Mouse (Mus musculus) heart, embryonic 10.5 days (tissue): ENCODE data around the gene Nrp2. TPM values are rescaled to one million over a fixed set of nuclear protein-coding genes. Genes with fewer than 3 reads are reported as not detected.

Experiments
- DNase-seq: peaks from one replicate; pipeline ENCODE4 v3.0.0-alpha.2; 2017; ENCODE audit warnings: low spot score
- H3K27ac ChIP-seq: fragments of 300-500 bp; sonication (generic); 2 replicates; pipeline ENCODE4 v1.5.1; 2016; ENCODE audit warnings: mild to moderate bottlenecking
- H3K27me3 ChIP-seq: fragments of 300-500 bp; sonication (generic); 2 replicates; pipeline ENCODE4 v1.6.1; 2016; ENCODE audit warnings: mild to moderate bottlenecking; ENCODE audit not compliant: poor library complexity, insufficient read depth, severe bottlenecking
- H3K36me3 ChIP-seq: fragments of 300-500 bp; sonication (generic); 2 replicates; pipeline ENCODE4 v1.6.1; 2016; ENCODE audit warnings: mild to moderate bottlenecking, moderate library complexity
- H3K4me1 ChIP-seq: fragments of 300-500 bp; sonication (generic); 2 replicates; pipeline ENCODE4 v1.6.1; 2016; ENCODE audit warnings: mild to moderate bottlenecking
- H3K4me3 ChIP-seq: fragments of 300-500 bp; sonication (generic); 2 replicates; pipeline ENCODE4 v1.5.1; 2016; ENCODE audit warnings: mild to moderate bottlenecking, moderate library complexity
- H3K9me3 ChIP-seq: fragments of 300-500 bp; sonication (generic); 2 replicates; pipeline ENCODE4 v1.6.1; 2016; ENCODE audit warnings: mild to moderate bottlenecking, moderate library complexity
- WGBS: fragments of 180-500 bp; shearing (Covaris S2); methylation state at CpG from one replicate; pipeline ENCODE4 v1.1.7; 2016; 5-methylcytosine and 5-hydroxymethylcytosine counted together
- polyA plus RNA-seq: library from polyadenylated mRNA; unstranded; fragments of >200 nt; fragmentation: Nextera tagmentation; extraction: Ambion mirVana; gene quantifications from 2 replicates; pipeline ENCODE4 v1.2.1, GENCODE M21; 2016

Gene Nrp2
- polyA plus RNA-seq, 1 experiment from 2014 or later: 18.0 TPM

GRCm38 (mm10) chr1:62720727-62721705 lies 17.9 kb downstream of the Nrp2 start:
- H3K27ac ChIP-seq: peak overlapping the region; percentile 69
- peaks cover 5% of the 10 kb centered on the region; the same call in 1 of the 2 replicates for H3K36me3 ChIP-seq
- WGBS: 63% methylated on average over 13 of the region's 13 CpGs
- peaks cover 54% of the 10 kb centered on the region for H3K4me1 ChIP-seq
- H3K9me3 ChIP-seq: no peaks in the 10 kb centered on the region
- H3K4me3 ChIP-seq: no peak overlapping the region
- DNase-seq: no peak
- no peaks in the 10 kb centered on the region for H3K27me3 ChIP-seq

DNA sequence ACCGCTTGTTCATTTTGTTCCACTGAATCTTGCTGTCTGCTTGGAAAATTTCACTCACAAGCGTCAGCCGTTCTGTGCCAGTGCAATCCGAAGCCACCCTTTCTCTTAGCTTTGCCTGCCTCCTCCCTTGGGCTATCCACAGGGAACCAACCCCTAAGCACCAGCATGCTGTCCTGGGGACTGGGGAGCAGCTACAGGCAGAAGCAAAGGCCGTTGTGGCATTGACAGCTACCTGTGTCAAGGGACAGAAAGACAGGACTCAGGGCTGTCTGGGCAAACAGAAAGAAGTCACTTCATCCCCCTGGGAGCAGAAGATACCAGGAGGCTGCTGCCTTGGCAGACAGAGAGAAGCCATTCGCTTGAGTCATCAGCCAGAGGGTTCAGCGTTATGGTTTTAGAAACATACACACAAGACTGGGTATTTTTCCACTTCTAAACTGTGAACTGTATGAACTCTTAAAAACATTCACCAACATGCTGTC lies 18.7 kb downstream of the Nrp2 start:
- peaks cover 5% of the 10 kb centered on the region; the same call in 1 of the 2 replicates for H3K36me3 ChIP-seq
- H3K27ac ChIP-seq: peak overlapping the region; percentile 69

DNA sequence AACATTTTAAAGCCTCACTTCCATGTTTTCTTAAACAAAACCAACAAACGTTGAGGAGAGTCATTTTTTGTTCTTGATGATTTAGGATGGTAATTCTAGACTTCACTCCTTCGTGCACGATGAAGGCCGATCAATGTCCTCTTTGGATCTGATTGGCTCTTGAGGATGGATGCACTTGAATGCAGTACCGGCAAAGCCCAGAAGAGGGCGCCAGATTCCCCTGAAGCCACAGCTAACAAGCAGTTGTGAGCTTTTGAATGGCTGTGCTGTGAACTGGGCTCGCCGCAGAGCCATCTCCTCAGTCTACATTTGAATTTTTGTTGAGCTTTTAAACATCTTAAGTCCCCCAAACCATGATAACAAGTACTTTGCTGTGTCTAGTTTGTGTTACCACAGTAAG lies 19.4 kb downstream of the Nrp2 start:
- no peak for DNase-seq
- peaks cover 47% of the 10 kb centered on the region for H3K4me1 ChIP-seq
- 69% methylated on average over 8 of the region's 8 CpGs for WGBS

More for the DNA sequence above, 18.7 kb downstream of the Nrp2 start:
- no peaks in the 10 kb centered on the region for H3K27me3 ChIP-seq
- H3K4me1 ChIP-seq: peaks cover 50% of the 10 kb centered on the region
- no peaks in the 10 kb centered on the region for H3K9me3 ChIP-seq
- 60% methylated on average over 7 of the region's 7 CpGs for WGBS
- DNase-seq: no peak
- no peak overlapping the region for H3K4me3 ChIP-seq

GRCm38 (mm10) chr1:62723891-62724290 lies 20.8 kb downstream of the Nrp2 start:
- DNase-seq: no peak
- peaks cover 5% of the 10 kb centered on the region; the same call in 1 of the 2 replicates for H3K36me3 ChIP-seq

More for the DNA sequence above, 19.4 kb downstream of the Nrp2 start:
- H3K36me3 ChIP-seq: peaks cover 5% of the 10 kb centered on the region; the same call in 1 of the 2 replicates
- no peaks in the 10 kb centered on the region for H3K27me3 ChIP-seq
- H3K27ac ChIP-seq: no peak overlapping the region
- no peak overlapping the region for H3K4me3 ChIP-seq
- no peaks in the 10 kb centered on the region for H3K9me3 ChIP-seq

DNA sequence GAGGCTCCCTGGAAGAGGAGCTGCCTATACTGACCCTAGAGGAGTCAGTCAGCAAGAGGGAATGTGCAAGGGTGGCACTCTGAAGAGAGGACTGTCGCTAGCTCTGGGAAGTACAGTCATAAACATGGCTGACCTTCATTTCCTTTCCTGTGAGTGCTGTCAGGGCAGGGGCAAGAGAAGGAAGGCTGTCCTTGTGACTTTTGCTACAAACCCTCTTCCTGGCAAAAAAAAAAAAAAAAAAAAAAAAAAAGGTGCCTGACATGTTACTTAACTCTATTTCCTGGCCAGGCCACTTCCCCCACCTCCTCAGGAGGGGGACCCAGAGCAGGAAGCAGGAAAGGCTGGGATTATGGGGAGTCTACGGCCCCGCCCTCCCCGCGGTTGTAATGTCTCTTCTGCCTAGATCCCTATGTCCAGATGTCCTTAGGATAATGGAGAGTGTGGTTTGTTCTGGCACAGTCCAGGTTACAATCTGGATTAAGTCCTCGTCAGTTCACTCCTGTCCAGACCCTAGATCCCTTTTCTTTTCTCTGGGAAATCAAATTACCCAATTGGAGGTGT lies 21.5 kb downstream of the Nrp2 start:
- Histone ChIP-seq H3K4me3 (no peak overlapping the region), H3K27me3 (no peaks in the 10 kb centered on the region), H3K27ac (peak overlapping the region; percentile 56; the same call in 1 of the 2 replicates), H3K36me3 (peaks cover 5% of the 10 kb centered on the region; the same call in 1 of the 2 replicates), H3K4me1 (peaks cover 47% of the 10 kb centered on the region), H3K9me3 (no peaks in the 10 kb centered on the region)
- no peak for DNase-seq
- 60% methylated on average over 6 of the region's 6 CpGs for WGBS

More at GRCm38 (mm10) chr1:62723891-62724290, 20.8 kb downstream of the Nrp2 start:
- Histone ChIP-seq H3K27me3 (no peaks in the 10 kb centered on the region), H3K27ac (peak overlapping the region; percentile 56; the same call in 1 of the 2 replicates), H3K4me1 (peaks cover 45% of the 10 kb centered on the region), H3K9me3 (no peaks in the 10 kb centered on the region), H3K4me3 (no peak overlapping the region)
- 77% methylated on average over 5 of the region's 5 CpGs for WGBS

GRCm38 (mm10) chr1:62725032-62725678 lies 22.1 kb downstream of the Nrp2 start:
- WGBS: 81% methylated on average over 10 of the region's 10 CpGs
- no peaks in the 10 kb centered on the region for H3K27me3 ChIP-seq
- DNase-seq: no peak
- H3K36me3 ChIP-seq: peaks cover 5% of the 10 kb centered on the region; the same call in 1 of the 2 replicates
- H3K9me3 ChIP-seq: no peaks in the 10 kb centered on the region
- H3K4me3 ChIP-seq: no peak overlapping the region
- peak overlapping the region; percentile 47; the same call in 1 of the 2 replicates for H3K27ac ChIP-seq
- H3K4me1 ChIP-seq: peaks cover 48% of the 10 kb centered on the region

GRCm38 (mm10) chr1:62727191-62727590 lies 24.1 kb downstream of the Nrp2 start:
- WGBS: 63% methylated on average over 4 of the region's 4 CpGs
- H3K4me1 ChIP-seq: peaks cover 31% of the 10 kb centered on the region
- H3K27me3 ChIP-seq: no peaks in the 10 kb centered on the region
- H3K27ac ChIP-seq: no peak overlapping the region
- no peak overlapping the region for H3K4me3 ChIP-seq
- no peaks in the 10 kb centered on the region for H3K9me3 ChIP-seq
- peaks cover 5% of the 10 kb centered on the region; the same call in 1 of the 2 replicates for H3K36me3 ChIP-seq
- no peak for DNase-seq

GRCm38 (mm10) chr1:62728421-62728820 lies 25.3 kb downstream of the Nrp2 start:
- WGBS: 54% methylated on average over 6 of the region's 6 CpGs
- no peak for DNase-seq
- no peak overlapping the region for H3K4me3 ChIP-seq
- no peaks in the 10 kb centered on the region for H3K36me3 ChIP-seq
- H3K27me3 ChIP-seq: no peaks in the 10 kb centered on the region
- H3K4me1 ChIP-seq: peaks cover 31% of the 10 kb centered on the region
- H3K27ac ChIP-seq: peak overlapping the region; percentile 32
- no peaks in the 10 kb centered on the region for H3K9me3 ChIP-seq

DNA sequence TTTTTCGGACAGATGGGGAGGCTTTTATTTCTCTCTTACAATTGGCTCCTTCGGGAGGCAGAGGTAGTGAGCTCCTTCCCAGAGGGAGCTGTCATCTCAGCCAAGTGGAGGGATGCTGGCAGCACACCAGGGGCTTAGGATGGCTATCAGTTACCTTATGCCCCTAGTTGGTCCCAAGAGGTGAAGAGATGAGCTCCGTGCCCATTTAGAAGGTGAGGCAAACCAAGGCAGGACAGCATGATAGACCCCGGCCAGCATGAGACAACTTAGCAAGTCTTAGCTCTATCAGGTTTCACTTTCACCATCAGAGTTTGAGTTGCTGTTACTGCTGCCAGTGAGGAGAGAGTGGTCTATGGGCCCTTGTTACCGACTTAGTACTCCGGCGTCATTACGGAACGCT lies 25.8 kb downstream of the Nrp2 start:
- Histone ChIP-seq H3K9me3 (no peaks in the 10 kb centered on the region), H3K36me3 (no peaks in the 10 kb centered on the region), H3K27ac (peak overlapping the region; percentile 32), H3K27me3 (no peaks in the 10 kb centered on the region), H3K4me3 (no peak overlapping the region), H3K4me1 (peaks cover 31% of the 10 kb centered on the region)
- no peak for DNase-seq
- WGBS: 75% methylated on average over 9 of the region's 9 CpGs

- Histone ChIP-seq H3K4me3 (no peak overlapping the region), H3K9me3 (no peaks in the 10 kb centered on the region), H3K27ac (peak overlapping the region; percentile 52), H3K4me1 (peaks cover 31% of the 10 kb centered on the region), H3K36me3 (no peaks in the 10 kb centered on the region), H3K27me3 (no peaks in the 10 kb centered on the region)
- DNase-seq: no peak
- WGBS: 58% methylated on average over 13 of the region's 13 CpGs
These were observed 26.5 kb downstream of the Nrp2 start for GRCm38 (mm10) chr1:62729345-62730150.

- H3K4me1 ChIP-seq: peaks cover 25% of the 10 kb centered on the region
- H3K27ac ChIP-seq: no peak overlapping the region
- H3K27me3 ChIP-seq: no peaks in the 10 kb centered on the region
- H3K9me3 ChIP-seq: no peaks in the 10 kb centered on the region
- WGBS: 79% methylated on average over 6 of the region's 6 CpGs
- no peak for DNase-seq
- H3K4me3 ChIP-seq: no peak overlapping the region
- no peaks in the 10 kb centered on the region for H3K36me3 ChIP-seq
These were observed 29.0 kb downstream of the Nrp2 start for GRCm38 (mm10) chr1:62732036-62732435.

DNA sequence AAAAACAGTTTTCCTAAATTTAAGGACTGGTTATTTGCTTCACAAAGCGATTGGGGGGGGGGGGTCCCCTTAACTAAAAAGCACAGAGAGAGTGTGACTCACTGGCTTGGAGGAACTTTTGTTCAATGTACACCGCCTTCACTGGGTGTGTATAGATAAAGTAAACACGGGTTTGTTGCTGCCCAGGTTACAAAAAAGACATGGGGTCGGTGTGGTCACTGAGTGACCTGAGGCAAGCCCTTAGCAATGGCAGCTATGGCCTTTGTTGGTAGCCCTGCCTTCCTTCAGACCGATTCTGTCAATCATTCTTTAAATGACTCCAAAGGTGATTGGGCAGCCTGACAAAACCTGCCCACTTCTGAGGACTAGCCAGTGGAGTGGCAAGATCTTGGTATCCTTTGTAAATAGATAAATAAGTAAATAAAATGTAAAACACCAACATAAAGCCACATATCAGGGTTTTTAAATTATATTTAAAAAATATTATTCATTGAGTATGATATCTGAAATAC lies 31.4 kb downstream of the Nrp2 start:
- Histone ChIP-seq H3K36me3 (peaks cover 7% of the 10 kb centered on the region; the same call in 1 of the 2 replicates), H3K9me3 (no peaks in the 10 kb centered on the region), H3K27me3 (no peaks in the 10 kb centered on the region), H3K4me3 (no peak overlapping the region), H3K27ac (no peak overlapping the region), H3K4me1 (peaks cover 6% of the 10 kb centered on the region; the same call in 1 of the 2 replicates)
- DNase-seq: no peak
- 77% methylated on average over 5 of the region's 5 CpGs for WGBS
